Mouse (Mus musculus) kidney, embryonic 14.5 days (tissue): ENCODE measurements around the gene Sgsm3. TPM values are rescaled to one million over a fixed set of nuclear protein-coding genes. Genes with fewer than 3 reads are reported as not detected.

Experiments used
- ATAC-seq: fragments of 200-750 bp; cut with Nextera tagmentation; 2 replicates; pipeline ENCODE4 v1.8.0; 2017; ENCODE audit warnings: moderate number of reproducible peaks, mild to moderate bottlenecking, moderate TSS enrichment, moderate library complexity; ENCODE audit not compliant: low FRiP score, low TSS enrichment
- H3K27ac ChIP-seq: fragments of 300-500 bp; sonication (generic); 2 replicates; pipeline ENCODE4 v1.5.1; 2014; ENCODE audit warnings: low read depth, mild to moderate bottlenecking, low read length, moderate library complexity, mixed read lengths
- H3K27me3 ChIP-seq: fragments of 300-500 bp; sonication (generic); 2 replicates; pipeline ENCODE4 v1.6.1; 2014; ENCODE audit warnings: mild to moderate bottlenecking, low read length; ENCODE audit not compliant: control insufficient read depth, insufficient read depth
- H3K36me3 ChIP-seq: fragments of 300-500 bp; sonication (generic); 2 replicates; pipeline ENCODE4 v1.6.1; 2014; ENCODE audit warnings: low read length, mixed read lengths; ENCODE audit not compliant: control insufficient read depth, insufficient read depth
- H3K4me1 ChIP-seq: fragments of 300-500 bp; sonication (generic); 2 replicates; pipeline ENCODE4 v1.6.1; 2014; ENCODE audit warnings: low read length, mixed read lengths; ENCODE audit not compliant: control insufficient read depth, insufficient read depth
- H3K4me2 ChIP-seq: fragments of 300-500 bp; sonication (generic); replicated peaks from 2 replicates; pipeline ENCODE4 v1.6.1; 2014; ENCODE audit warnings: low read depth, mild to moderate bottlenecking, low read length
- H3K4me3 ChIP-seq: fragments of 300-500 bp; sonication (generic); 2 replicates; pipeline ENCODE4 v1.5.1; 2014; ENCODE audit warnings: mild to moderate bottlenecking, low read length
- H3K9ac ChIP-seq: fragments of 300-500 bp; sonication (generic); 2 replicates; pipeline ENCODE4 v1.6.1; 2014; ENCODE audit warnings: low read depth, mild to moderate bottlenecking, low read length, moderate library complexity
- H3K9me3 ChIP-seq: fragments of 300-500 bp; sonication (generic); 2 replicates; pipeline ENCODE4 v1.6.1; 2016; ENCODE audit warnings: low read length; ENCODE audit not compliant: control insufficient read depth
- WGBS: fragments of 180-500 bp; shearing (Covaris S2); extraction: QIAGEN DNeasy Blood & Tissue Kit; methylation state at CpG from one replicate; pipeline ENCODE4 v1.1.7; 2014; 5-methylcytosine and 5-hydroxymethylcytosine counted together
- polyA plus RNA-seq: library from polyadenylated mRNA; unstranded; fragments of >200 nt; fragmentation: Nextera tagmentation; extraction: Ambion mirVana; gene quantifications from 2 replicates; pipeline ENCODE4 v1.2.1, GENCODE M21; 2014

The Sgsm3 gene
- polyA plus RNA-seq, 1 experiment from 2014 or later, result 17.7 TPM

- Histone ChIP-seq H3K27ac (no peak overlapping the region), H3K4me2 (no peak overlapping the region), H3K9me3 (no peaks in the 10 kb centered on the region), H3K4me3 (no peak overlapping the region), H3K9ac (no peak overlapping the region), H3K36me3 (no peaks in the 10 kb centered on the region), H3K4me1 (no peaks in the 10 kb centered on the region), H3K27me3 (no peaks in the 10 kb centered on the region)
- 84% methylated on average over 5 of the region's 5 CpGs for WGBS
- no peak for ATAC-seq
Measured at GRCm38 (mm10) chr15:80994959-80995358, 17.4 kb downstream of the Sgsm3 start.

- no peaks in the 10 kb centered on the region for H3K9me3 ChIP-seq
- no peak overlapping the region for H3K27ac ChIP-seq
- no peak overlapping the region for H3K9ac ChIP-seq
- H3K27me3 ChIP-seq, result no peaks in the 10 kb centered on the region
- peaks cover 7% of the 10 kb centered on the region for H3K4me1 ChIP-seq
- 91% methylated on average over 6 of the region's 6 CpGs for WGBS
- ATAC-seq, result no peak
- H3K4me2 ChIP-seq, result no peak overlapping the region
- H3K4me3 ChIP-seq, result no peak overlapping the region
- no peaks in the 10 kb centered on the region for H3K36me3 ChIP-seq
Measured at GRCm38 (mm10) chr15:80996090-80996835, 18.7 kb downstream of the Sgsm3 start.

- Histone ChIP-seq H3K9me3 (no peaks in the 10 kb centered on the region), H3K4me1 (peaks cover 7% of the 10 kb centered on the region), H3K9ac (no peak overlapping the region), H3K27ac (no peak overlapping the region), H3K4me3 (no peak overlapping the region), H3K4me2 (no peak overlapping the region), H3K27me3 (no peaks in the 10 kb centered on the region), H3K36me3 (no peaks in the 10 kb centered on the region)
- 45% methylated on average over 1 of the region's 1 CpGs for WGBS
- no peak for ATAC-seq
Measured at GRCm38 (mm10) chr15:80997077-80997476, 19.5 kb downstream of the Sgsm3 start.

DNA sequence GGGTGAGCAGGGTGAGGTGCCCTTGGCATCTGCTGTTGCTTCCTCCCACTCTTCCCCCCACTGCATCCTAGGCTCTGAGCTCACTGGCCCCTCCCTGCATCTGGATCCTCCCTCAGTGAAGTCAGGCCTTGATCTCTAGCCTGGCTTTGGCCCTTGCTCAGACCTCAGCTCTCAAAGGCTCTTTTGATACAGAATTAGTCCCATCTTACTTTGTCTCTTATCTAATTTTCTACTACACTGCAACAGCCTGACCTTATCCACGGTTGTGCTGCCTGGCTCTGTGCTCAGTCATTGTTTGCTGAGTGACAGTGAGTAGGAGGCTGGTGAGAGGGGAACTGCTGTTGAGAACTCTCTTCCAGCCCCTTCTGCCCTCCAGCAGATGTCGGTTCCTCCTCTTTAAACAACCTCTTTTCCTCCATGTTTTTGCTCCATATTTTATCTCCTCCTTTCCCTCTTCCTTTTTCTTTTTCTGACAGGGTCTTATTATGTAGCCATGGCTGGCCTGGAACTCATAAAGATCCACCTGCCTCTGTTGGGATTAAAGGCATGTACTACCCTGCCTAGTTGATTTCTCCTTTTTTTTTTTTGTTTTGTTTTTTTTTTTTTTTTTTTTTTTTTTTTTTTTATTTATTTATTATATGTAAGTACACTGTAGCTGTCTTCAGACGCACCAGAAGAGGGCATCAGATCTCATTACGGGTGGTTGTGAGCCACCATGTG, 23.0 kb downstream of the Sgsm3 start:
- Histone ChIP-seq H3K4me2 (no peak overlapping the region), H3K4me3 (no peak overlapping the region), H3K27ac (no peak overlapping the region), H3K9me3 (no peaks in the 10 kb centered on the region), H3K36me3 (no peaks in the 10 kb centered on the region), H3K27me3 (no peaks in the 10 kb centered on the region), H3K9ac (no peak overlapping the region; the same call in 1 of the 2 replicates), H3K4me1 (peaks cover 7% of the 10 kb centered on the region)
- no peak for ATAC-seq
- WGBS, result 22% methylated on average over 2 of the region's 4 CpGs

- Histone ChIP-seq H3K4me2 (no peak overlapping the region), H3K36me3 (peaks cover 14% of the 10 kb centered on the region; the same call in 1 of the 2 replicates), H3K4me3 (no peak overlapping the region), H3K9me3 (no peaks in the 10 kb centered on the region), H3K4me1 (0 out of 2 replicates have a peak, but pooled peaks cover 3% of the 10 kb centered on the region), H3K27me3 (no peaks in the 10 kb centered on the region), H3K27ac (no peak overlapping the region), H3K9ac (no peak overlapping the region)
- ATAC-seq, result no peak
- 81% methylated on average over 10 of the region's 10 CpGs for WGBS
Measured at GRCm38 (mm10) chr15:81006127-81006735, 28.7 kb downstream of the Sgsm3 start.

DNA sequence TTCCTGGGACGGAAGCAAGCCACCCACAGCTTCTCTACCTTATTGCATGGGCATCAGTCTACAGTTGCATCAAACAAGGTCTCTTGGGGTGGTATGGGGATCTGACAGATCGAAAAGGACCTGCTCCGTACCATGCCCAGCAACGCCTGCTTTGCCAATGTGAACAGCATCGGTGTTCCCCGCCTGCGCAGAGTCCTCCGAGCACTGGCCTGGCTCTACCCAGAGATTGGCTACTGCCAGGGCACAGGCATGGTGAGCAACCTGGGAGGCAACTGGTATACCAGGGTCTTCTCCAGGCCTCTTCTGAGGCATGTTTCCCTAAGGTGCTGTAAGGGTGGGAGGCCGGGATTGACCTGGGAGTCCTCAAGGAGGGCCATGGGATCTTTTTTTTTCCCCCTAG, 29.8 kb downstream of the Sgsm3 start:
- no peak for ATAC-seq
- peaks cover 25% of the 10 kb centered on the region; the same call in 1 of the 2 replicates for H3K36me3 ChIP-seq
- WGBS, result 95% methylated on average over 9 of the region's 9 CpGs
- H3K4me2 ChIP-seq, result no peak overlapping the region
- 0 out of 2 replicates have a peak, but pooled peaks cover 3% of the 10 kb centered on the region for H3K4me1 ChIP-seq
- H3K27me3 ChIP-seq, result no peaks in the 10 kb centered on the region
- H3K4me3 ChIP-seq, result no peak overlapping the region
- H3K9ac ChIP-seq, result no peak overlapping the region
- no peak overlapping the region for H3K27ac ChIP-seq
- no peaks in the 10 kb centered on the region for H3K9me3 ChIP-seq

DNA sequence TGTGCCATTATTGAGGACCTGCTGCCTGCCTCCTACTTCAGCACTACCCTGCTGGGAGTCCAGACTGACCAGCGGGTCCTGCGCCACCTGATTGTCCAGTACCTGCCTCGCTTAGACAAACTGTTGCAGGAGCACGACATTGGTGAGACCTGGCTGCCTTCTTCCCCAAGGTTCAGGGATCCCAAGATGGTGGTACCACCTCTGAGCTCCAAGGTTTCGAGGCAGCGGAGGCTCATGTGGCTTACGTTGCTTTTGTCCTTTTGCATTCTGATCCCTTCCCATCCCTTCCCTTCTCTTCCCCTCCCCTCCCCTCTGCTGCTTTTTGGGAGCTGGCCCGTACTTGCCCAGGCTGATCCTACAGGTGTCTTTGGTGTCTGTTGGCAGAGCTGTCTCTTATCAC, 30.3 kb downstream of the Sgsm3 start:
- H3K4me1 ChIP-seq, result 0 out of 2 replicates have a peak, but pooled peaks cover 3% of the 10 kb centered on the region
- no peak overlapping the region for H3K9ac ChIP-seq
- H3K4me3 ChIP-seq, result no peak overlapping the region
- H3K9me3 ChIP-seq, result no peaks in the 10 kb centered on the region
- no peak for ATAC-seq
- no peak overlapping the region for H3K27ac ChIP-seq
- no peaks in the 10 kb centered on the region for H3K27me3 ChIP-seq
- WGBS, result 91% methylated on average over 8 of the region's 8 CpGs
- H3K36me3 ChIP-seq, result peaks cover 29% of the 10 kb centered on the region; the same call in 1 of the 2 replicates
- no peak overlapping the region for H3K4me2 ChIP-seq

GRCm38 (mm10) chr15:81008689-81009123, 31.1 kb downstream of the Sgsm3 start:
- H3K9me3 ChIP-seq, result no peaks in the 10 kb centered on the region
- no peak overlapping the region for H3K4me3 ChIP-seq
- no peaks in the 10 kb centered on the region for H3K27me3 ChIP-seq
- 0 out of 2 replicates have a peak, but pooled peaks cover 3% of the 10 kb centered on the region for H3K4me1 ChIP-seq
- 57% methylated on average over 10 of the region's 10 CpGs for WGBS
- H3K36me3 ChIP-seq, result peaks cover 37% of the 10 kb centered on the region; the same call in 1 of the 2 replicates
- H3K4me2 ChIP-seq, result no peak overlapping the region
- no peak overlapping the region for H3K27ac ChIP-seq
- H3K9ac ChIP-seq, result no peak overlapping the region
- ATAC-seq, result 0 out of 2 replicates have a peak, but pooled peaks have one; percentile 28
